Mouse (Mus musculus) liver, postnatal 0 days (tissue): Measurements from ENCODE around the gene Zfp628. TPM values are rescaled to one million over a fixed set of nuclear protein-coding genes. Genes with fewer than 3 reads are reported as not detected.

Source experiments
- ATAC-seq: fragments of 200-750 bp; cut with Nextera tagmentation; 2 replicates; pipeline ENCODE4 v1.8.0; 2017; ENCODE audit warnings: mild to moderate bottlenecking, moderate library complexity
- DNase-seq: peaks from one replicate; pipeline ENCODE4 v3.0.0-alpha.2; 2016
- H3K27ac ChIP-seq: fragments of 300-500 bp; sonication (generic); 2 replicates; pipeline ENCODE4 v1.5.1; 2014; ENCODE audit warnings: antibody characterized with exemption, moderate library complexity, mild to moderate bottlenecking, low read depth
- H3K27me3 ChIP-seq: fragments of 300-500 bp; sonication (generic); 2 replicates; pipeline ENCODE4 v1.6.1; 2014; ENCODE audit warnings: low read length, control low read depth, mixed read lengths; ENCODE audit not compliant: insufficient read depth
- H3K36me3 ChIP-seq: fragments of 300-500 bp; sonication (generic); replicated peaks from 2 replicates; pipeline ENCODE4 v1.6.1; 2014; ENCODE audit warnings: mild to moderate bottlenecking, control low read depth, low read length, moderate library complexity, mixed read lengths; ENCODE audit not compliant: insufficient read depth
- H3K4me1 ChIP-seq: fragments of 300-500 bp; sonication (generic); 2 replicates; pipeline ENCODE4 v1.6.1; 2014; ENCODE audit warnings: antibody characterized with exemption, mild to moderate bottlenecking, control low read depth; ENCODE audit not compliant: insufficient read depth
- H3K4me2 ChIP-seq: fragments of 300-500 bp; sonication (generic); 2 replicates; pipeline ENCODE4 v1.6.1; 2014; ENCODE audit warnings: low read depth, mild to moderate bottlenecking, low read length, moderate library complexity, mixed read lengths
- H3K4me3 ChIP-seq: fragments of 300-500 bp; sonication (generic); 2 replicates; pipeline ENCODE4 v1.5.1; 2014; ENCODE audit warnings: low read depth, low read length
- H3K9ac ChIP-seq: fragments of 300-500 bp; sonication (generic); replicated peaks from 2 replicates; pipeline ENCODE4 v1.6.1; 2014; ENCODE audit warnings: mild to moderate bottlenecking, moderate library complexity
- H3K9me3 ChIP-seq: fragments of 300-500 bp; sonication (generic); 2 replicates; pipeline ENCODE4 v1.6.1; 2016; ENCODE audit warnings: mild to moderate bottlenecking, control low read depth, low read length, mixed read lengths
- CTCF ChIP-seq: sonication (generic); IDR thresholded peaks from 2 replicates; pipeline ENCODE4 v1.5.1; 2016; ENCODE audit warnings: antibody characterized with exemption, low read depth
- EP300 ChIP-seq: IDR thresholded peaks from 2 replicates; pipeline ENCODE4 v1.6.1; 2016; ENCODE audit warnings: antibody characterized with exemption, low read depth, mild to moderate bottlenecking
- WGBS: fragments of 180-500 bp; shearing (Covaris S2); extraction: QIAGEN DNeasy Blood & Tissue Kit; methylation state at CpG from one replicate; pipeline ENCODE4 v1.1.7; 2014; ENCODE audit not compliant: insufficient replicate concordance; 5-methylcytosine and 5-hydroxymethylcytosine counted together
- polyA plus RNA-seq: library from polyadenylated mRNA; unstranded; fragments of >200 nt; fragmentation: Nextera tagmentation; extraction: Ambion mirVana; gene quantifications from 2 replicates; pipeline ENCODE4 v1.2.1, GENCODE M21; 2015

Gene Zfp628
- polyA plus RNA-seq, 1 experiment from 2014 or later = 1.0 TPM

- WGBS = 7% methylated on average over 37 of the region's 37 CpGs
- Histone ChIP-seq H3K36me3 (peaks cover 16% of the 10 kb centered on the region), H3K27ac (no peak overlapping the region), H3K4me1 (peaks cover 15% of the 10 kb centered on the region), H3K27me3 (peaks cover 23% of the 10 kb centered on the region), H3K4me2 (peak overlapping the region; percentile 6; the same call in 1 of the 2 replicates), H3K4me3 (0 out of 2 replicates have a peak overlapping the region, but pooled peaks have one; percentile 13), H3K9me3 (no peaks in the 10 kb centered on the region), H3K9ac (peak overlapping the region; percentile 34; the same call in 1 of the 2 replicates)
- TF ChIP-seq CTCF (peak; percentile 45), EP300 (no peak)
- DNase-seq = no peak
- peak; percentile 33; the same call in 1 of the 2 replicates for ATAC-seq
Observed at GRCm38 (mm10) chr7:4923586-4924364, 8.8 kb downstream of the Zfp628 start.

- no peak overlapping the region for H3K4me3 ChIP-seq
- no peak for ATAC-seq
- no peak for TF ChIP-seq CTCF
- no peak for TF ChIP-seq EP300
- H3K36me3 ChIP-seq = peaks cover 10% of the 10 kb centered on the region
- H3K4me1 ChIP-seq = peaks cover 15% of the 10 kb centered on the region
- 5% methylated on average over 4 of the region's 4 CpGs for WGBS
- peaks cover 23% of the 10 kb centered on the region for H3K27me3 ChIP-seq
- no peak overlapping the region for H3K4me2 ChIP-seq
- H3K27ac ChIP-seq = no peak overlapping the region
- H3K9me3 ChIP-seq = no peaks in the 10 kb centered on the region
- DNase-seq = no peak
- no peak overlapping the region for H3K9ac ChIP-seq
Observed at GRCm38 (mm10) chr7:4924483-4924882, 9.5 kb downstream of the Zfp628 start.

- WGBS = 14% methylated on average over 3 of the region's 4 CpGs
- no peak for TF ChIP-seq CTCF
- no peak for TF ChIP-seq EP300
- no peak for ATAC-seq
- peaks cover 6% of the 10 kb centered on the region; the same call in 1 of the 2 replicates for H3K36me3 ChIP-seq
- H3K27me3 ChIP-seq = peaks cover 23% of the 10 kb centered on the region
- H3K4me2 ChIP-seq = no peak overlapping the region
- H3K9me3 ChIP-seq = no peaks in the 10 kb centered on the region
- H3K27ac ChIP-seq = no peak overlapping the region
- DNase-seq = no peak
- H3K4me1 ChIP-seq = peaks cover 15% of the 10 kb centered on the region
- H3K9ac ChIP-seq = no peak overlapping the region
- no peak overlapping the region for H3K4me3 ChIP-seq
Observed at GRCm38 (mm10) chr7:4924891-4925301, 9.9 kb downstream of the Zfp628 start.

DNA sequence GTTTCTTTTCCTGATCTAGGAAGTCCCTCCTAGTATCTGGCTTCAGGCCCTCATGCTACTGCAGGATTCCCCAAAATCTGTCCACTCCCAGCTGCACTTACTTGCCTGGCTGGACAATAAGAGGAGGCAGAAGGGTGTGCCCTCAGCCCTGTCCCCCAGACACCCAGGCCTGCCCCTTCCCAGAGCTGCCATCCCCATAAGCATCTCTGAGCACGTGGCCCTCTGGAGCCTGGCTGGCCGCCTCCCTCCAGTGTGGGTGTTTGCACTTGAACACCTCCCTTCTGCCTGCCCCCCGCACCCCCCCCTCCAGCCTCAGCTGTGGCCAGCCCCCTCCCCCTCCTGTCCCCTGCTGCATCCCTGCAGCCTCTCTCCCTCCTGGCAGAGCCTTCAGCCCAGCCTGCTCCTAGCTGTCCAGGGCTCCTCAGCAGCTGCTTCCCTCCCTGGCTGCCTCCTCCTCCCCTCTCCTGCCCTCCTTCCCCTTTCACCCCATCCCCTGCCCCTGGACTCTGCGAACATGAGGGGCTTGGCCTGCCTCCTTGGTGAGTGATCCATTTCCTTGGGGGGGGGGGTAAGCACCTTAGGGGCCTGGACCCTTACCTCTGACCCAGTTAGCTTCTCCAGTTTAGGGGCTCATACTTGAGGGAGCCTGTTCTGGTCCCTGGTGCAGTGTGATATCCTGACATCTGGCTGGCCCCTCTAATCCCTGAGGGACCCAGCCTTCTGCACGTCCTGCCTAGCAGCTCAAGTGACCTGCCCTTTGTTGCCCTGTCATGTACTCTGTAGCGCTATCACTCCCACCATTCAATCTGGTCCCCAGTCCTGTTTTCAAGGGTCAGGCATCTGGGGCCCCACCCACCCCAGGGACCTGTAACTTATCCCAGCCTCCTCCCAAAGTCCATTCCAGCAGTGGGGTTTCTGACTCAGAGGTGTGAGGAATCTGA, 10.7 kb downstream of the Zfp628 start, which contains the start of gene Ssc5d:
Gene Ssc5d (plus strand): TSS at position 345 of the 941 bp plus-strand sequence.
- Histone ChIP-seq H3K4me2 (no peak within 1 kb of the TSS), H3K36me3 (no peaks in the 10 kb centered on the region), H3K27ac (peak within 1 kb of the TSS; percentile 11; the same call in 1 of the 2 replicates), H3K4me1 (peaks cover 15% of the 10 kb centered on the region), H3K9me3 (no peaks in the 10 kb centered on the region), H3K27me3 (peaks cover 23% of the 10 kb centered on the region), H3K4me3 (no peak within 1 kb of the TSS), H3K9ac (no peak within 1 kb of the TSS)
- ATAC-seq = no peak
- DNase-seq = no peak
- TF ChIP-seq CTCF = no peak
- no peak for TF ChIP-seq EP300
- 20% methylated on average over 6 of the region's 6 CpGs for WGBS

DNA sequence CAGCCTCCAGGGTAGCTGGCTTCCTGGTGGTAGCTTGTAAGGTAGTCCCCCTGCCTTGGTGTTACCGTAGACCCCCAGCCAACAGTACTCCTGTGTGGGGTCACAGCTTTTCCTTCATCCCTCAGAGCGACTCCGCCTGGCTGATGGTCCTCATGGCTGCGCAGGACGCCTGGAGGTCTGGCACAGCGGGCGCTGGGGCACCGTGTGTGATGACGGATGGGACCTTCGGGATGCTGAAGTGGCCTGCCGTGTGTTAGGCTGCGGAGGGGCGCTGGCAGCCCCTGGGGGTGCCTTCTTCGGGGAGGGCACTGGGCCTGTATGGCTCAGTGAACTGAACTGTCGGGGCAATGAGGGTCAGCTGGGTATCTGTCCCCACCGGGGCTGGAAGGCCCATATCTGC, 11.8 kb downstream of the Zfp628 start:
- no peaks in the 10 kb centered on the region for H3K9me3 ChIP-seq
- peaks cover 15% of the 10 kb centered on the region for H3K4me1 ChIP-seq
- no peak for DNase-seq
- no peak for ATAC-seq
- WGBS = 70% methylated on average over 15 of the region's 16 CpGs
- TF ChIP-seq EP300 = no peak
- TF ChIP-seq CTCF = no peak
- no peak overlapping the region for H3K4me3 ChIP-seq
- no peak overlapping the region for H3K9ac ChIP-seq
- H3K36me3 ChIP-seq = no peaks in the 10 kb centered on the region
- peaks cover 23% of the 10 kb centered on the region for H3K27me3 ChIP-seq
- no peak overlapping the region for H3K4me2 ChIP-seq
- H3K27ac ChIP-seq = no peak overlapping the region

DNA sequence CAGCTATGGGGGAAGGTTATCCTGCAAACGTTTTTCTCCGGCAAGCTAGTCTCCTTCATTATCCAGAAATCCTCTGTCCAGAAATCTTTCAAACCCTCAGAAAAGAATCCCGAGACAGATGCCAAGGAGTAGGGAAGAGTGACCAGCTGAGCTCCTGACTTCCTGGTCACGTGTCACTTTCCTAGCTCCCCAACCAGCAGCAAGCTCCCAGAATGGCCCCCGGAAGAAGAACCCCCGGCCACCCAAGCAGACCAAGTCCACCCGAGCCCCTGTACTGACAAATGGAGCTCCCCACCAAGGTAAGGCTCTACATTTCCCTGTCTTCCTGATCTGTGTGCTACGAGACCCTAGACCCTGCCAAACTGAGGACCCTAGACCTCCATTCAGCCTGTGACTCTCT, 12.7 kb downstream of the Zfp628 start:
- no peak for TF ChIP-seq CTCF
- no peak for TF ChIP-seq EP300
- Histone ChIP-seq H3K9ac (no peak overlapping the region), H3K4me3 (no peak overlapping the region), H3K4me2 (no peak overlapping the region), H3K9me3 (no peaks in the 10 kb centered on the region), H3K36me3 (no peaks in the 10 kb centered on the region), H3K27ac (no peak overlapping the region), H3K27me3 (peaks cover 19% of the 10 kb centered on the region), H3K4me1 (peaks cover 12% of the 10 kb centered on the region)
- WGBS = 57% methylated on average over 8 of the region's 8 CpGs
- ATAC-seq = no peak
- DNase-seq = no peak
